In the genomic region with DNA sequence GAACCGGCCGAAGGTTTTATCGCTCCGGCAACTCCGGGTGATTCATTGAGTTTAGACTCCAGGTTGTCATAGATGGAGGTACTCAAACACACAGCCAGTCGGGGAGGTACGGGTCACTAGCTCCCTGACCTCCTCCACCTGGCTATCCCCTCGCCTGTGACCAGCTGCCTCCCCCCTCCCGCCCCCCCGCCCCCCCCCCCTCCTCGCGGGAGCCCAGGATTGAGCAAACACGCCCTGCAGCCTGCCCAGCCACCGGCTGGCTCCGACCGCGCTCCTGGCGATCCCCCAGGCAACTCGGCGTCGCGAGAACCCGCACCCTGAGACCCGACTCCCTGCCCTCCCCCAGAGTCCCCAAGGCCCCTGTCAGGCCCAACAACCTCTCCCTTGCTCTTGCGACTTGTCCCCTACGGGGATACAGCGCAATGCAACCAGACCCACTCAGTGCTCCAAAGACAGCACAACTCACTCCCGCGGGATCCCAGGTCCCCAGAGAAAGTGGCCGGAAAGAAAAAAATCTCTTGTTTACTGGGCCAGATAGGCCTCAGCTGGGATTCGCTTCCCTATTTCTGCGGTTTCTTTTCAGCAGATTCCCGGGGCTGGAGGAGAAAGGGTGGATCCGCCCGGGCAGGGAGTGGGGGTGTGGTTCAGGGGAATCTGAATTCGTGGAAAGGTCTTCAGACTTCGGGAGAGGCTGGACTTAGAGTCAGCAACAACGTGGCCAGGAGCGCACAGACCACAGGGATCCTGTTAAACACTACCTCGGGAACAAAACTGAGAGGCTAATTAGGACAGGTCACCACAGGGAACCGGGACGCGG, we compare ENCODE assay signal across 8 mouse cellular contexts. TPM values are rescaled to one million over a fixed set of nuclear protein-coding genes. Genes with fewer than 3 reads are reported as not detected.
A peak's percentile ranks its signal among the peaks of the same experiment; 100 is the strongest.
DNase-seq lines count a peak whose midpoint lies in the region; ATAC-seq and TF ChIP-seq lines count a peak whose summit lies in the region.

Gprc5c (plus strand) TSS at position 701 of the 817 bp plus-strand sequence.

- no peaks in the 10 kb centered on the region for H3K36me3 ChIP-seq in forebrain, postnatal 0 days (ENCODE audit: insufficient read depth)
- H3K36me3 ChIP-seq in hindbrain, embryonic 10.5 days: no peaks in the 10 kb centered on the region
- H3K36me3 ChIP-seq in limb, embryonic 14.5 days (ENCODE audit: control insufficient read depth, insufficient read depth, low read length): no peaks in the 10 kb centered on the region
- no peaks in the 10 kb centered on the region for H3K36me3 ChIP-seq in midbrain, embryonic 16.5 days (ENCODE audit: control insufficient read depth, insufficient read depth, low read length)

- H3K4me3 ChIP-seq in brown adipose tissue, adult 24 weeks (ENCODE audit: insufficient read depth, low read depth, low read length): peak within 1 kb of the TSS; percentile 88
- H3K4me3 ChIP-seq in forebrain, postnatal 0 days (ENCODE audit: low read depth, low read length): peak within 1 kb of the TSS; percentile 52
- H3K4me3 ChIP-seq in hindbrain, embryonic 10.5 days: peak within 1 kb of the TSS; percentile 74
- H3K4me3 ChIP-seq in limb, embryonic 14.5 days (replicated peaks; ENCODE audit: low read length): peak within 1 kb of the TSS; percentile 81
- H3K4me3 ChIP-seq in midbrain, embryonic 16.5 days (ENCODE audit: low read depth, low read length): peak within 1 kb of the TSS; percentile 60

- DNase-seq in ES-CJ7 (ENCODE audit: low read depth, low spot score): peak; percentile 39
- peak; percentile 47 for DNase-seq in forebrain, postnatal 0 days
- DNase-seq in hindbrain, embryonic 10.5 days (ENCODE audit: low spot score): peak; percentile 69
- peak; percentile 51 for DNase-seq in limb, embryonic 14.5 days (ENCODE audit: low spot score)
- no peak for DNase-seq in spleen, postnatal 14 days (ENCODE audit: low spot score in 2 of 2)
- DNase-seq in MN1 (ENCODE audit: low spot score): no peak

- H3K4me2 ChIP-seq in forebrain, postnatal 0 days (ENCODE audit: low read depth): peak within 1 kb of the TSS; percentile 97
- H3K4me2 ChIP-seq in limb, embryonic 14.5 days (replicated peaks; ENCODE audit: low read depth, low read length, severe bottlenecking): peak within 1 kb of the TSS; percentile 99
- peak within 1 kb of the TSS; percentile 73 for H3K4me2 ChIP-seq in midbrain, embryonic 16.5 days (ENCODE audit: low read length)

- no peaks in the 10 kb centered on the region for H3K9me3 ChIP-seq in forebrain, postnatal 0 days (ENCODE audit: low read length)
- H3K9me3 ChIP-seq in hindbrain, embryonic 10.5 days: no peaks in the 10 kb centered on the region
- no peaks in the 10 kb centered on the region for H3K9me3 ChIP-seq in limb, embryonic 14.5 days (ENCODE audit: control insufficient read depth, low read length)
- no peaks in the 10 kb centered on the region for H3K9me3 ChIP-seq in midbrain, embryonic 16.5 days (replicated peaks; ENCODE audit: control insufficient read depth, low read length, poor library complexity, severe bottlenecking)

- H3K4me1 ChIP-seq in brown adipose tissue, adult 24 weeks (ENCODE audit: control insufficient read depth, insufficient read depth, insufficient read length, low read length): no peaks in the 10 kb centered on the region
- H3K4me1 ChIP-seq in forebrain, postnatal 0 days (ENCODE audit: insufficient read depth): no peaks in the 10 kb centered on the region
- H3K4me1 ChIP-seq in hindbrain, embryonic 10.5 days (replicated peaks): peaks cover 68% of the 10 kb centered on the region
- H3K4me1 ChIP-seq in limb, embryonic 14.5 days (ENCODE audit: control insufficient read depth, insufficient read depth, low read length): peaks cover 21% of the 10 kb centered on the region
- peaks cover 18% of the 10 kb centered on the region for H3K4me1 ChIP-seq in midbrain, embryonic 16.5 days (ENCODE audit: control insufficient read depth, insufficient read depth, low read length)

- peaks cover 35% of the 10 kb centered on the region for H3K27me3 ChIP-seq in forebrain, postnatal 0 days (ENCODE audit: insufficient read depth, low read length)
- H3K27me3 ChIP-seq in hindbrain, embryonic 10.5 days (ENCODE audit: insufficient read depth, poor library complexity, severe bottlenecking): peaks cover 66% of the 10 kb centered on the region
- no peaks in the 10 kb centered on the region for H3K27me3 ChIP-seq in limb, embryonic 14.5 days (ENCODE audit: control insufficient read depth, insufficient read depth, low read length)
- peaks cover 44% of the 10 kb centered on the region for H3K27me3 ChIP-seq in midbrain, embryonic 16.5 days (ENCODE audit: control insufficient read depth, insufficient read depth, low read depth, low read length)

- WGBS in forebrain, postnatal 0 days: under 1% methylated on average over 38 of the region's 43 CpGs
- WGBS in hindbrain, embryonic 10.5 days: under 1% methylated on average over 40 of the region's 43 CpGs
- WGBS in limb, embryonic 14.5 days: 2% methylated on average over 32 of the region's 43 CpGs
- under 1% methylated on average over 36 of the region's 43 CpGs for WGBS in midbrain, embryonic 16.5 days

- peak; percentile 40 for ATAC-seq in forebrain, postnatal 0 days
- 0 out of 2 replicates have a peak, but pooled peaks have one; percentile 3 for ATAC-seq in limb, embryonic 14.5 days (ENCODE audit: low FRiP score, low read depth)
- ATAC-seq in midbrain, embryonic 16.5 days: 0 out of 2 replicates have a peak, but pooled peaks have one; percentile 7

- TF ChIP-seq CTCF in forebrain, postnatal 0 days (IDR thresholded peaks at IDR 0.05; ENCODE audit: low read depth): no peak

- peak within 1 kb of the TSS; percentile 76 for H3K27ac ChIP-seq in brown adipose tissue, adult 24 weeks (replicated peaks; ENCODE audit: low read depth, low read length)
- H3K27ac ChIP-seq in forebrain, postnatal 0 days (ENCODE audit: low read depth, low read length): peak within 1 kb of the TSS; percentile 40; the same call in 1 of the 2 replicates
- H3K27ac ChIP-seq in hindbrain, embryonic 10.5 days: peak within 1 kb of the TSS; percentile 92
- H3K27ac ChIP-seq in limb, embryonic 14.5 days (replicated peaks; ENCODE audit: low read depth, low read length): peak within 1 kb of the TSS; percentile 96
- no peak within 1 kb of the TSS for H3K27ac ChIP-seq in midbrain, embryonic 16.5 days (ENCODE audit: low read length)

- no peak for TF ChIP-seq POLR2A in limb, embryonic 14.5 days (IDR thresholded peaks at IDR 0.05; ENCODE audit: borderline replicate concordance, extremely low read depth, insufficient read depth, insufficient read length)

- H3K9ac ChIP-seq in forebrain, postnatal 0 days: peak within 1 kb of the TSS; percentile 53
- peak within 1 kb of the TSS; percentile 87 for H3K9ac ChIP-seq in limb, embryonic 14.5 days (ENCODE audit: low read depth, low read length, severe bottlenecking)
- peak within 1 kb of the TSS; percentile 66 for H3K9ac ChIP-seq in midbrain, embryonic 16.5 days (ENCODE audit: low read depth, low read length)

RNA-seq across cellular contexts. Expression of gene Gprc5c, which starts in this region (rescaled TPM):
- 5.4 and 8.4 TPM in 2 replicates for polyA plus RNA-seq in brown adipose tissue, adult 24 weeks (2012; ENCODE audit: insufficient read depth, insufficient read length, missing spikeins)
- 4.4 and 7.9 TPM in 2 replicates for total RNA-seq in forebrain, postnatal 0 days (2014; rRNA removed)
- polyA plus RNA-seq in forebrain, postnatal 0 days (2015; fragmentation: Nextera tagmentation; extraction: Ambion mirVana): 5.5 and 5.8 TPM in 2 replicates
- polyA plus RNA-seq in hindbrain, embryonic 10.5 days (2016; fragmentation: Nextera tagmentation; extraction: Ambion mirVana): 31.5 and 42.9 TPM in 2 replicates
- 34.1 and 48.8 TPM in 2 replicates for polyA plus RNA-seq in limb, embryonic 14.5 days (2012; rRNA removed)
- polyA plus RNA-seq in limb, embryonic 14.5 days (2014; fragmentation: Nextera tagmentation; extraction: Ambion mirVana): 35.5 and 42.3 TPM in 2 replicates
- polyA plus RNA-seq in midbrain, embryonic 16.5 days (2015; fragmentation: Nextera tagmentation; extraction: Ambion mirVana): 5.4 and 7.4 TPM in 2 replicates

Comparison
In these comparisons a context has a peak if more than half of its experiments do, and no peak if none do; other contexts are left out.
1. DNase-seq: peak in ES-CJ7 (single experiment), forebrain, postnatal 0 days (single experiment), hindbrain, embryonic 10.5 days (single experiment) and limb, embryonic 14.5 days (single experiment); none in spleen, postnatal 14 days (0 of 2) and MN1 (single experiment).
2. Peak in every context shown above with its lines, with median percentiles within 50 percentile points of each other: H3K4me3 ChIP-seq, ATAC-seq, H3K4me2 ChIP-seq and H3K9ac ChIP-seq.